Mouse (Mus musculus): Measurements from ENCODE around the gene Nxpe2. TPM values are rescaled to one million over a fixed set of nuclear protein-coding genes. Genes with fewer than 3 reads are reported as not detected.

The Nxpe2 gene
- polyA plus RNA-seq, 1 experiment from 2014 or later = 0.76 TPM

- no peak for ATAC-seq (ENCODE audit: low FRiP score)
- 86% methylated on average over 8 of the region's 8 CpGs for whole genome bisulfite sequencing
- Histone ChIP-seq H3K27ac (no peak overlapping the region), H3K9me3 (replicated peaks) (no peaks in the 10 kb centered on the region), H3K4me3 (no peak overlapping the region), H3K27me3 (no peaks in the 10 kb centered on the region), H3K4me1 (no peaks in the 10 kb centered on the region), H3K9ac (no peak overlapping the region), H3K4me2 (replicated peaks) (no peak overlapping the region), H3K36me3 (no peaks in the 10 kb centered on the region)
These were observed 69.0 kb downstream of the Nxpe2 start for GRCm38 (mm10) chr9:48284221-48284620.

- Histone ChIP-seq H3K4me1 (no peaks in the 10 kb centered on the region), H3K4me3 (no peak overlapping the region), H3K9ac (no peak overlapping the region), H3K27ac (no peak overlapping the region), H3K27me3 (no peaks in the 10 kb centered on the region), H3K36me3 (no peaks in the 10 kb centered on the region), H3K9me3 (replicated peaks) (no peaks in the 10 kb centered on the region), H3K4me2 (replicated peaks) (no peak overlapping the region)
- 93% methylated on average over 15 of the region's 15 CpGs for WGBS
- ATAC-seq (ENCODE audit: low FRiP score) = no peak
These were observed 76.4 kb downstream of the Nxpe2 start for GRCm38 (mm10) chr9:48276831-48277230.

Other genes with a start within 250 kb of the Nxpe2 start
- gene Nxpe4, start 191.4 kb downstream of the Nxpe2 start, polyA plus RNA-seq (2016; fragmentation: Nextera tagmentation; extraction: Ambion mirVana) = 7.7 and 8.1 TPM in 2 replicates
- gene Rexo2, start 127.2 kb upstream of the Nxpe2 start, polyA plus RNA-seq (2016; fragmentation: Nextera tagmentation; extraction: Ambion mirVana) = 81.3 and 85.6 TPM in 2 replicates
- 100 and 101 TPM in 2 replicates for gene Rbm7, start 141.8 kb upstream of the Nxpe2 start, polyA plus RNA-seq (2016; fragmentation: Nextera tagmentation; extraction: Ambion mirVana)
- gene Gm5617, start 142.0 kb upstream of the Nxpe2 start, polyA plus RNA-seq (2016; fragmentation: Nextera tagmentation; extraction: Ambion mirVana) = 37.6 and 39.5 TPM in 2 replicates

Measured in hindbrain, embryonic 12.5 days (tissue).